Mouse (Mus musculus): ENCODE results near the gene Gab3. TPM values are rescaled to one million over a fixed set of nuclear protein-coding genes. Genes with fewer than 3 reads are reported as not detected.
"Not testable (repeated sequence)": the region's sequence is repeated elsewhere in the genome, so short reads cannot be mapped to it uniquely, and the experiment has no call there.

The Gab3 gene
- polyA plus RNA-seq, 3 experiments from 2014 or later, result 16.3 to 17.8 (median 16.4) TPM

- not testable (repeated sequence) for ATAC-seq
Measured at GRCm38 (mm10) chrX:75034054-75034453, 51.2 kb downstream of the Gab3 start.

- ATAC-seq, result no peak
Measured at GRCm38 (mm10) chrX:74983734-74984133, 101.5 kb downstream of the Gab3 start.

GRCm38 (mm10) chrX:74962899-74963298 is 122.4 kb downstream of the Gab3 start:
- ATAC-seq, result not testable (repeated sequence)

- ATAC-seq, result not testable (repeated sequence)
Measured at GRCm38 (mm10) chrX:74959161-74959560, 126.1 kb downstream of the Gab3 start.

Other genes starting within 250 kb of the Gab3 start
- not detected for gene Gm5936, start 248.3 kb downstream of the Gab3 start, polyA plus RNA-seq (2017; shearing (Covaris generic))
- gene Dkc1, start 10.4 kb upstream of the Gab3 start, polyA plus RNA-seq (2017; shearing (Covaris generic)), result 100 to 1,000 TPM; 109 to 161 (median 124) TPM
- gene Mpp1, start 45.6 kb upstream of the Gab3 start, polyA plus RNA-seq (2017; shearing (Covaris generic)), result 100 to 1,000 TPM in 1 of 3 experiments, 10 to 100 TPM in 2; 61.9 to 112 (median 94.5) TPM
- gene Smim9, start 78.3 kb upstream of the Gab3 start, polyA plus RNA-seq (2017; shearing (Covaris generic)), result not detected